Mouse (Mus musculus) embryonic fibroblast, embryonic 13.5 days (primary cell): ENCODE measurements around the gene Napsa.

ENCODE experiments used
- CTCF ChIP-seq: IDR thresholded peaks from 2 replicates; pipeline ENCODE4 v1.5.1; 2011; ENCODE audit warnings: mild to moderate bottlenecking, control low read depth, low read length, moderate library complexity, borderline replicate concordance; ENCODE audit not compliant: insufficient read depth
- POLR2A ChIP-seq: IDR thresholded peaks from 2 replicates; pipeline ENCODE4 v1.6.1; 2011; ENCODE audit warnings: low read depth, mild to moderate bottlenecking, control low read depth, low read length, moderate library complexity

DNA sequence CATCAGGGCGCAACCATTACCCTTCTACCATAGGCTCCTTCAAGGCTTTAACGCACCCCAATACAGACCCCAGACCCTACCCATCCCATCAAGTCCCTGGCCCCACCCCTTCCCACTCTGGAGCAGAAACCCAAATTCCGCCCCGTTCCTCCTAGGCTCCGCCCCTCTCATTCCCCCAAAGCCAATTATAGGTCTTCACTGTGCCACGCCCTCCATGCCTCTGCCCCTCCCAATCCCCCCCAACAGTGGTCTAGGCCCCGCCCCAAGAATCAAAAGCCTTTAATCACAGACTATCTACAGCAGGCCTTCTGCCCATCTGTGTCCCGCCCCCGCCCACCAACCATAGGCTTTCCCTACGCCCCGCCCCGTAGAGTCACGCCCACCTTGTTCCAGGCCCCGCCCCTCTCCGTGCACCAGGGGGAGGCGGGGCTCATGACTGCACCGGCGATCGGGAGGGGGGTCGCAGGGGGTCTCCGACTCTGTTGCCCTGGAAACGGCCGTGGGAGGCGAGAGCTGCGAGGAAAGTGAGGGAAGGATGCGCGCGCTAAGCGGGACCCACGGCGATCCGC, 18.9 kb upstream of the Napsa start:
- no peak for TF ChIP-seq CTCF
- no peak for TF ChIP-seq POLR2A
